Mouse (Mus musculus): ENCODE data around the gene Fndc10. TPM values are rescaled to one million over a fixed set of nuclear protein-coding genes. Genes with fewer than 3 reads are reported as not detected.

Fndc10 gene
- 4.6 and 6.1 TPM in 2 replicates for polyA plus RNA-seq (2015; fragmentation: Nextera tagmentation; extraction: Ambion mirVana)

GRCm38 (mm10) chr4:155694111-155694481 lies at the start of gene Fndc10:
Gene Fndc10, plus strand, starts transcription at chr4:155694342.

DNA sequence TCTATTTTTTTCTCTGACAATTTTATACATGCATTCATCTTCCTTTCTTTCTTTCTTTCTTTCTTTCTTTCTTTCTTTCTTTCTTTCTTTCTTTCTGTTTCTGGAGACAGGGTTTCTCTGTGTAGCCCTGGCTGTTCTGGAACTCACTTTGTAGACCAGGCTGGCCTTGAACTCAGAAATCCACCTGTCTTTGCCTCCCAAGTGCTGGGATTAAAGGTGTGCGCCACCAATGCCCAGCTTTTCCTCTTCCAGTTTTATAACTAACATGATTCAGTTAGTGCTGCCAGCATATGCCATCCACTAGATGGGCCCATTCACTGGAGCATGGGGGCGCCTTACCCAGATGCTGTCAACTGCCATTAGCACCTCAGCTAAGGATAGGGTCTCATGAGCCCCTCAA lies 48.8 kb upstream of the Fndc10 start, which contains the start of gene Gm10563:
Gm10563 (minus strand) TSS at position 101 of the 400 bp plus-strand sequence.

GRCm38 (mm10) chr4:155653086-155653450 lies 41.1 kb upstream of the Fndc10 start, which contains the start of gene Mmp23:
Gene Mmp23, minus strand, starts transcription at chr4:155653384.

GRCm38 (mm10) chr4:155668689-155669597 lies 25.2 kb upstream of the Fndc10 start, which contains the start of gene Mib2:
Gene Mib2, minus strand, starts transcription at chr4:155669198.

DNA sequence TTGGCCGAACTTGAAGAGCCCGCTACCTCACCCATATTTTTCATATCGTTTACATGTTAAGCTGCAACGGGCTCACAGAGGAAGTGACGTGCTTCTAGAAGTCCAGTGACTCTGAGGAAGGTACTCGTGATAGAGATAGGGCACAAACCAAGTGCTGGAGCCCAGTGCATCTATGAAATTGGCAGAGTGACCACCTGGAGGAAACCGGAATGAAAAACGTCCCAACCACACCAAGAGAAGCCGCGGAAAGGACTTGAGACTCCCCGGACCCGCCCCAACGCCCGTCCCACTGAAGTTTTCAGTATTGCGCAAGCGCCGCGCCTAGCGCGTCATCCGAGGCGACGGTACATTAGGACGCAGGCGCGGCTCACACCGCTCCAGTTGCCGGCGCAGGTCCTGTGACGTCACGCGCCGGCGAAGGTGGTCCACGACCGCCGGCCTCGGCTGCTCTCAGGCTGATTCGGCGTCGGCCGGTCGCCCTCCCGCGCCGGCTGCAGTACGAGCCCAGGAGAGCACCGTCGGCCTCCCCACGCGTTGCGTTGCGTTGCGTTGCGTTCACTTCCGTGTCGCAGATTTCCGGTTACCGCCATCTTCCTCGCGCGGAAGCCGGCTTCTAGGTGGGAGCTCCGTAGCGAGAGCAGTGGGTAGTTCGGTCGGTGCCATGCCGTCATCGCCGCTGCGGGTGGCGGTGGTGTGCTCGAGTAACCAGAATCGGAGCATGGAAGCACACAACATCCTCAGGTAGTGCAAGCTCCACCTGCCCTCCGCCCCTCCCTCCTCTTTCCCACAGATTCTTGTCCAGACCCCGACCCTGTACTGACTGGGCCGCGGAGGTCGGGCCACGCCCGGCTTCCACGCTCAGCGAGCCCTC lies 10.8 kb downstream of the Fndc10 start, which contains the start of gene Ssu72:
Ssu72 (plus strand) TSS at position 80 of the 871 bp plus-strand sequence.

GRCm38 (mm10) chr4:155734350-155734941 lies 40.3 kb downstream of the Fndc10 start, which contains the start of gene Tmem240:
Gene Tmem240, plus strand, starts transcription at chr4:155734800.

Other genes starting within 250 kb of the Fndc10 start
- 73.1 and 82.1 TPM in 2 replicates for gene Tmem52, start 225.2 kb upstream of the Fndc10 start, polyA plus RNA-seq (2015; fragmentation: Nextera tagmentation; extraction: Ambion mirVana)
- gene Gnb1, start 203.0 kb upstream of the Fndc10 start, polyA plus RNA-seq (2015; fragmentation: Nextera tagmentation; extraction: Ambion mirVana), result 160 and 178 TPM in 2 replicates
- gene Nadk, start 132.0 kb upstream of the Fndc10 start, polyA plus RNA-seq (2015; fragmentation: Nextera tagmentation; extraction: Ambion mirVana), result 25.7 and 36.4 TPM in 2 replicates
- 3.5 and 3.7 TPM in 2 replicates for gene Slc35e2, start 92.9 kb upstream of the Fndc10 start, polyA plus RNA-seq (2015; fragmentation: Nextera tagmentation; extraction: Ambion mirVana)
- 39.1 and 44.5 TPM in 2 replicates for gene Cdk11b, start 69.5 kb upstream of the Fndc10 start, polyA plus RNA-seq (2015; fragmentation: Nextera tagmentation; extraction: Ambion mirVana)
- gene Gm10563, start 48.9 kb upstream of the Fndc10 start, polyA plus RNA-seq (2015; fragmentation: Nextera tagmentation; extraction: Ambion mirVana), result not detected in 2 replicates
- 38.5 and 62.9 TPM in 2 replicates for gene Mmp23, start 41.0 kb upstream of the Fndc10 start, polyA plus RNA-seq (2015; fragmentation: Nextera tagmentation; extraction: Ambion mirVana)
- 13.3 and 14.7 TPM in 2 replicates for gene Mib2, start 25.1 kb upstream of the Fndc10 start, polyA plus RNA-seq (2015; fragmentation: Nextera tagmentation; extraction: Ambion mirVana)
- 90.9 and 95.8 TPM in 2 replicates for gene Ssu72, start 10.5 kb downstream of the Fndc10 start, polyA plus RNA-seq (2015; fragmentation: Nextera tagmentation; extraction: Ambion mirVana)
- gene Tmem240, start 40.5 kb downstream of the Fndc10 start, polyA plus RNA-seq (2015; fragmentation: Nextera tagmentation; extraction: Ambion mirVana), result 0.28 and 0.58 TPM in 2 replicates
- gene Atad3a, start 66.8 kb downstream of the Fndc10 start, polyA plus RNA-seq (2015; fragmentation: Nextera tagmentation; extraction: Ambion mirVana), result 56.3 and 59.2 TPM in 2 replicates
- gene Vwa1, start 80.4 kb downstream of the Fndc10 start, polyA plus RNA-seq (2015; fragmentation: Nextera tagmentation; extraction: Ambion mirVana), result 20.3 and 22.5 TPM in 2 replicates
- 1.4 and 1.5 TPM in 2 replicates for gene Tmem88b, start 91.5 kb downstream of the Fndc10 start, polyA plus RNA-seq (2015; fragmentation: Nextera tagmentation; extraction: Ambion mirVana)
- 0.13 and 0.15 TPM in 2 replicates for gene Ankrd65, start 96.1 kb downstream of the Fndc10 start, polyA plus RNA-seq (2015; fragmentation: Nextera tagmentation; extraction: Ambion mirVana)
- gene Mrpl20, start 108.5 kb downstream of the Fndc10 start, polyA plus RNA-seq (2015; fragmentation: Nextera tagmentation; extraction: Ambion mirVana), result 172 and 176 TPM in 2 replicates
- gene Ccnl2, start 118.1 kb downstream of the Fndc10 start, polyA plus RNA-seq (2015; fragmentation: Nextera tagmentation; extraction: Ambion mirVana), result 89.3 and 91.0 TPM in 2 replicates
- 131 and 148 TPM in 2 replicates for gene Aurkaip1, start 136.9 kb downstream of the Fndc10 start, polyA plus RNA-seq (2015; fragmentation: Nextera tagmentation; extraction: Ambion mirVana)
- 109 and 120 TPM in 2 replicates for gene Mxra8, start 145.3 kb downstream of the Fndc10 start, polyA plus RNA-seq (2015; fragmentation: Nextera tagmentation; extraction: Ambion mirVana)
- 13.5 and 16.4 TPM in 2 replicates for gene Dvl1, start 153.1 kb downstream of the Fndc10 start, polyA plus RNA-seq (2015; fragmentation: Nextera tagmentation; extraction: Ambion mirVana)
- 0.16 and 0.21 TPM in 2 replicates for gene Tas1r3, start 169.0 kb downstream of the Fndc10 start, polyA plus RNA-seq (2015; fragmentation: Nextera tagmentation; extraction: Ambion mirVana)
- gene Cptp, start 175.1 kb downstream of the Fndc10 start, polyA plus RNA-seq (2015; fragmentation: Nextera tagmentation; extraction: Ambion mirVana), result 8.0 and 8.1 TPM in 2 replicates
- 23.9 and 26.2 TPM in 2 replicates for gene Ints11, start 175.2 kb downstream of the Fndc10 start, polyA plus RNA-seq (2015; fragmentation: Nextera tagmentation; extraction: Ambion mirVana)
- gene Pusl1, start 197.4 kb downstream of the Fndc10 start, polyA plus RNA-seq (2015; fragmentation: Nextera tagmentation; extraction: Ambion mirVana), result 24.9 and 28.0 TPM in 2 replicates
- gene Acap3, start 197.5 kb downstream of the Fndc10 start, polyA plus RNA-seq (2015; fragmentation: Nextera tagmentation; extraction: Ambion mirVana), result 9.6 and 9.8 TPM in 2 replicates
- 65.7 and 69.6 TPM in 2 replicates for gene Ube2j2, start 249.5 kb downstream of the Fndc10 start, polyA plus RNA-seq (2015; fragmentation: Nextera tagmentation; extraction: Ambion mirVana)

Data from skeletal muscle tissue, postnatal 0 days (tissue).